Mouse (Mus musculus): ENCODE results near the gene Cog8.

DNA sequence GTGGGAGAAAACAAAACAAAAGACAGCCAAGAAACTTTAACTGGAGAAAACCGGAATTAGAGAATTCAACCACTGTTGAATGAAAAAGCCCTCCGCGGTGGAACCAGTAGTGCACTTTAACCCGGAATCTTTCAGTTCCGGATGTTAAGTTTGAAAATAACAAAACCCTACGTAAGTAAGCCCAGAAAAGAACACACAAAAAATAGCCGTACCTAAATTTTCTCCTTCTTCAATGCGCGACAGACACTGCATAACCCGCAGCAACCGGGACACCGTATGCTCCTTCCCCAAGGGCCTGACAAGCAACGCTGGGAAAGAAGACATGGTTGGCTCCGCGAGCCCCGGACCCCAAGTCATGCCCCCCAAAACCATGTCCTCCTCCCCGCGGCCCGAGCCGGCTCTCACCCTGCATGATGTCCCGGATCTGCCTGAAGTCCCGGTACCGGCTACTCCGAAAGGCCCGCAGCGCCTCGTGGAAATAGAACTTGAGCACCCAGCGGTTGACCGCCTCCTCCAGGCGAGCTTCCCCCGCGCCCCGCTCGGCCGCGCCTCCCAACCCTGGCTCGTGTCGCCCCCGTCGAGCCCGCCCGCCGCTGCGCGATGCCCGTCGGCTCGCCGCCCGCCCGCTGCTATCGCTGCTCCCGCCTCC is 39.4 kb upstream of the Cog8 start:
- TF ChIP-seq POLR2A (IDR thresholded peaks at IDR 0.05; ENCODE audit: borderline replicate concordance, control insufficient read depth, low read depth, low read length): no peak
- TF ChIP-seq CTCF (IDR thresholded peaks at IDR 0.05; ENCODE audit: control insufficient read depth, insufficient read depth, low read length): no peak
